Comparison of ENCODE assay signal across 26 mouse cellular contexts in the genomic region with DNA sequence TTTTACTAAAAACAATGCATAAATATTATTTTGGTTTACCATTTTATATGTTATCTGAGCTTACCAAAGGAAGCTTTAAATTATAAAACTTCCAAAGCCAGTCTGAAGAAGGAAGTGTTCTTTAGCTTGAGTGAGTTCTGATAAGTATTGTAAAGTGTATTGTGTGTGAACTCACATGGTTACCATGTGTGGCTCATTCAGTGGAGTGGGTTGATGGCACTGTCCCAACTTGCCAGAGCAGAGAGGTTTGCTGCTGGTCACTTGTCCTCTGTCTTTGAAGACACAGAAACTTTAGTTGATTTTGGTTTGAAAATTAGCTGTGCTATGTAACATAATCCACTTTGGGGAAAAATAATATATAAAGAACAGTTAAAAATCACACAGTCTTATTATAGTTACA. TPM values are rescaled to one million over a fixed set of nuclear protein-coding genes. Genes with fewer than 3 reads are reported as not detected.
DNase-seq lines count a peak whose midpoint lies in the region; ATAC-seq and TF ChIP-seq lines count a peak whose summit lies in the region.
"Had no signal": no experiment of that assay in that cellular context is flagged by ENCODE, and none has a peak within 500 bp of the region (broad histone marks: within the 10 kb centered on the region; RNA-seq: fewer than 3 reads in every experiment).

No protein-coding gene starts in this region.

- no peak overlapping the region for H3K4me3 ChIP-seq in heart, embryonic 10.5 days
- no peak overlapping the region for H3K4me3 ChIP-seq in heart, embryonic 16.5 days (ENCODE audit: low read length)
- no peak overlapping the region for H3K4me3 ChIP-seq in MEL (ENCODE audit: control insufficient read depth in 1 of 2, insufficient read depth in 1 of 2, low read depth in 2 of 2, low read length in 2 of 2)
- no peak overlapping the region for H3K4me3 ChIP-seq in limb, embryonic 10.5 days
- H3K4me3 ChIP-seq: embryonic facial prominence, embryonic 15.5 days; forebrain, embryonic 15.5 days; liver, embryonic 13.5 days; lung, embryonic 15.5 days; midbrain, embryonic 13.5 days; neural tube, embryonic 12.5 days had no signal

- TF ChIP-seq EP300 in MEL (IDR thresholded peaks at IDR 0.05; ENCODE audit: low read depth in 1 of 2, low read length in 2 of 2) = no peak

- no peak for DNase-seq in heart, embryonic 10.5 days (ENCODE audit: low spot score)
- DNase-seq in heart, postnatal 36 days = no peak
- no peak for DNase-seq in heart, adult 9 months (ENCODE audit: low spot score in 2 of 2)
- DNase-seq in MEL (ENCODE audit: low read depth, low spot score) = peak; percentile 39
- DNase-seq in lung, postnatal 36 days = peak; percentile 50
- DNase-seq in limb, embryonic 10.5 days (ENCODE audit: low spot score) = no peak
- DNase-seq: adrenal gland, postnatal 25 days; cerebellum, adult 8-10 months; gastrocnemius, postnatal 10 days; kidney, adult 18-20 months; kidney, postnatal 14 days; layer of hippocampus, postnatal 36 days; liver, embryonic 13.5 days; right cerebral cortex, postnatal 14 days; thymus, adult 2 months; thymus, postnatal 4 days had no signal

- H3K4me1 ChIP-seq in heart, embryonic 10.5 days = peaks cover 28% of the 10 kb centered on the region
- H3K4me1 ChIP-seq in heart, embryonic 16.5 days (ENCODE audit: control insufficient read depth, insufficient read depth, low read length) = peaks cover 24% of the 10 kb centered on the region
- peaks cover 2 to 4% of the 10 kb centered on the region in 2 experiments; a peak in 2 of 4 replicates for H3K4me1 ChIP-seq in MEL (ENCODE audit: control insufficient read depth in 1 of 2, insufficient read depth in 2 of 2, low read length in 2 of 2)
- H3K4me1 ChIP-seq in limb, embryonic 10.5 days = no peaks in the 10 kb centered on the region
- H3K4me1 ChIP-seq: forebrain, embryonic 15.5 days; liver, embryonic 13.5 days; midbrain, embryonic 13.5 days; neural tube, embryonic 12.5 days had no signal

- H3K9ac ChIP-seq in heart, embryonic 16.5 days (ENCODE audit: low read length) = no peak overlapping the region
- no peak overlapping the region for H3K9ac ChIP-seq in MEL (ENCODE audit: control insufficient read depth, low read depth, low read length, poor library complexity, severe bottlenecking)
- H3K9ac ChIP-seq: embryonic facial prominence, embryonic 15.5 days; forebrain, embryonic 15.5 days; hindbrain, embryonic 14.5 days; liver, embryonic 13.5 days; lung, embryonic 15.5 days; midbrain, embryonic 13.5 days; neural tube, embryonic 12.5 days had no signal

- intact Hi-C loops in heart, postnatal 36 days (cut with DNase I) = no loop called here

- TF ChIP-seq CTCF in MEL (IDR thresholded peaks at IDR 0.05 in 2 of 3, conservative IDR thresholded peaks at IDR 0.05 in 1 of 3; ENCODE audit: control insufficient read depth in 1 of 3, insufficient read depth in 1 of 3, low read depth in 2 of 3, low read length in 3 of 3, poor library complexity in 1 of 3, severe bottlenecking in 1 of 3) = no peak

- TF ChIP-seq POLR2A in MEL (IDR thresholded peaks at IDR 0.05; ENCODE audit: control insufficient read depth in 1 of 2, insufficient read depth in 1 of 2, low read depth in 1 of 2, low read length in 2 of 2, poor library complexity in 1 of 2) = no peak

- H3K36me3 ChIP-seq in heart, embryonic 10.5 days = no peaks in the 10 kb centered on the region
- no peaks in the 10 kb centered on the region for H3K36me3 ChIP-seq in heart, embryonic 16.5 days (ENCODE audit: control insufficient read depth, insufficient read depth)
- peaks cover 0 to 6% of the 10 kb centered on the region in 2 experiments; a peak in 3 of 4 replicates for H3K36me3 ChIP-seq in MEL (ENCODE audit: control insufficient read depth in 1 of 2, insufficient read depth in 2 of 2, low read length in 2 of 2)
- no peaks in the 10 kb centered on the region for H3K36me3 ChIP-seq in limb, embryonic 10.5 days
- H3K36me3 ChIP-seq: embryonic facial prominence, embryonic 15.5 days; forebrain, embryonic 15.5 days; liver, embryonic 13.5 days; lung, embryonic 15.5 days; midbrain, embryonic 13.5 days; neural tube, embryonic 12.5 days had no signal

- ATAC-seq in heart, embryonic 16.5 days (replicated peaks; ENCODE audit: extremely low read depth, insufficient read depth, low FRiP score) = no peak
- ATAC-seq: forebrain, embryonic 15.5 days; inflammation-experienced regulatory T-cells, adult 6 months; midbrain, embryonic 13.5 days had no signal

- peaks cover 4% of the 10 kb centered on the region for H3K79me2 ChIP-seq in MEL (ENCODE audit: control insufficient read depth, insufficient read depth, low read length, poor library complexity)

- TF ChIP-seq RAD21 in MEL (IDR thresholded peaks at IDR 0.05; ENCODE audit: low read depth, low read length) = no peak

- no peaks in the 10 kb centered on the region for H3K27me3 ChIP-seq in heart, embryonic 10.5 days (ENCODE audit: insufficient read depth, poor library complexity, severe bottlenecking)
- no peaks in the 10 kb centered on the region for H3K27me3 ChIP-seq in heart, embryonic 16.5 days (ENCODE audit: control insufficient read depth, insufficient read depth, low read length)
- H3K27me3 ChIP-seq in MEL (ENCODE audit: control insufficient read depth in 1 of 2, insufficient read depth in 2 of 2, low read length in 2 of 2) = no peaks in the 10 kb centered on the region
- H3K27me3 ChIP-seq in limb, embryonic 10.5 days (ENCODE audit: low read depth, poor library complexity, severe bottlenecking) = no peaks in the 10 kb centered on the region
- H3K27me3 ChIP-seq: embryonic facial prominence, embryonic 15.5 days; forebrain, embryonic 15.5 days; liver, embryonic 13.5 days; lung, embryonic 15.5 days; megakaryocyte, embryonic 14.5 days; midbrain, embryonic 13.5 days; neural tube, embryonic 12.5 days had no signal

- 0 out of 2 replicates have a peak overlapping the region, but pooled peaks have one; percentile 32 for H3K27ac ChIP-seq in heart, embryonic 10.5 days
- peak overlapping the region; percentile 66 for H3K27ac ChIP-seq in heart, embryonic 16.5 days (ENCODE audit: low read length)
- H3K27ac ChIP-seq in MEL (ENCODE audit: control insufficient read depth, low read depth, low read length) = no peak overlapping the region
- H3K27ac ChIP-seq in limb, embryonic 10.5 days = no peak overlapping the region
- H3K27ac ChIP-seq: embryonic facial prominence, embryonic 15.5 days; forebrain, embryonic 15.5 days; hindbrain, embryonic 14.5 days; liver, embryonic 13.5 days; lung, embryonic 15.5 days; midbrain, embryonic 13.5 days; neural tube, embryonic 12.5 days; stomach, postnatal 0 days had no signal

- H3K4me2 ChIP-seq in heart, embryonic 16.5 days (ENCODE audit: low read depth, low read length) = peak overlapping the region; percentile 21
- H3K4me2 ChIP-seq: embryonic facial prominence, embryonic 15.5 days; forebrain, embryonic 15.5 days; hindbrain, embryonic 14.5 days; liver, embryonic 13.5 days; lung, embryonic 15.5 days; midbrain, embryonic 13.5 days; neural tube, embryonic 12.5 days had no signal

- H3K9me3 ChIP-seq in heart, embryonic 10.5 days = no peaks in the 10 kb centered on the region
- no peaks in the 10 kb centered on the region for H3K9me3 ChIP-seq in heart, embryonic 16.5 days (replicated peaks; ENCODE audit: control insufficient read depth, low read length)
- H3K9me3 ChIP-seq in MEL (replicated peaks; ENCODE audit: insufficient read depth, low read length) = no peaks in the 10 kb centered on the region
- H3K9me3 ChIP-seq in limb, embryonic 10.5 days (replicated peaks) = no peaks in the 10 kb centered on the region
- H3K9me3 ChIP-seq: embryonic facial prominence, embryonic 15.5 days; forebrain, embryonic 15.5 days; liver, embryonic 13.5 days; lung, embryonic 15.5 days; megakaryocyte, embryonic 14.5 days; midbrain, embryonic 13.5 days; neural tube, embryonic 12.5 days had no signal

TF ChIP-seq in MEL, 35 proteins besides CTCF, POLR2A, EP300 and RAD21:
- TF ChIP-seq GATA1 (IDR thresholded peaks at IDR 0.05; ENCODE audit: low read depth, low read length) = 0 out of 2 replicates have a peak, but pooled peaks have one; percentile 17
- no peak for TF ChIP-seq HCFC1 (IDR thresholded peaks at IDR 0.05; ENCODE audit: low read depth, low read length)
- 0 out of 2 replicates have a peak, but pooled peaks have one; percentile 43 for TF ChIP-seq MYC (IDR thresholded peaks at IDR 0.05; ENCODE audit: low read depth, low read length)
- TF ChIP-seq ZC3H11A (IDR thresholded peaks at IDR 0.05; ENCODE audit: low read depth, low read length) = no peak
- TF ChIP-seq MYB (IDR thresholded peaks at IDR 0.05; ENCODE audit: low read depth, low read length) = no peak
- no peak for TF ChIP-seq TCF12 (IDR thresholded peaks at IDR 0.05; ENCODE audit: low read depth, low read length)
- TF ChIP-seq POLR2AphosphoS2 (IDR thresholded peaks at IDR 0.05; ENCODE audit: low read length) = no peak
- no peak for TF ChIP-seq BHLHE40 (IDR thresholded peaks at IDR 0.05; ENCODE audit: borderline replicate concordance, low read depth, low read length)
TF ChIP-seq in MEL: peak in this region for 2.

RNA-seq across cellular contexts. Expression of gene Lclat1, which starts 19.1 kb away (rescaled TPM):
- polyA plus RNA-seq in heart, embryonic 10.5 days (2016; fragmentation: Nextera tagmentation; extraction: Ambion mirVana) = 24.4 and 37.9 TPM in 2 replicates
- 100 to 1,000 TPM in 1 of 2 experiments, 10 to 100 TPM in 1; 91.4 to 117 TPM for total RNA-seq in heart, postnatal 36 days (2021)
- polyA plus RNA-seq in heart, embryonic 16.5 days (2015; fragmentation: Nextera tagmentation; extraction: Ambion mirVana) = 39.5 and 49.2 TPM in 2 replicates
- 9.4 and 9.6 TPM in 2 replicates for total RNA-seq in MEL (2012; rRNA removed)
- 10 to 100 TPM in 1 of 2 experiments, not detected in 1; 10.5 TPM for polyA plus RNA-seq in MEL (2012; ENCODE audit: insufficient read depth in 1 of 2, insufficient read length in 2 of 2, low read depth in 1 of 2, low replicate concordance in 2 of 2, missing spikeins in 1 of 2)
- polyA plus RNA-seq in limb, embryonic 10.5 days (2016; fragmentation: Nextera tagmentation; extraction: Ambion mirVana) = 12.1 and 12.4 TPM in 2 replicates

Comparison
In these comparisons a context has a peak if more than half of its experiments do, and no peak if none do; other contexts are left out.
1. DNase-seq: peak in MEL (single experiment) and lung, postnatal 36 days (single experiment); none in heart, embryonic 10.5 days (single experiment), heart, postnatal 36 days (0 of 2), heart, adult 9 months (0 of 2) and limb, embryonic 10.5 days (single experiment).
2. H3K27ac ChIP-seq: peak in heart, embryonic 10.5 days (single experiment) and heart, embryonic 16.5 days (single experiment); none in MEL (single experiment) and limb, embryonic 10.5 days (single experiment).